Mouse (Mus musculus) brain, embryonic 14.5 days (tissue): ENCODE measurements at regions not wholly inside any gene's neighbourhood (a gene's known extent, or its start where the extent isn't known, plus 50 kb on each side); places are given as distances from the start of the nearest gene placed in this dataset.

ENCODE experiments used
- CTCF ChIP-seq: fragments of 200-500 bp; IDR thresholded peaks from 2 replicates; pipeline ENCODE4 v1.5.1; 2012; ENCODE audit warnings: inconsistent platforms, mild to moderate bottlenecking, moderate library complexity, borderline replicate concordance; ENCODE audit not compliant: insufficient read depth, insufficient read length; ENCODE audit errors: extremely low read depth
- POLR2A ChIP-seq: fragments of 200-500 bp; IDR thresholded peaks from 2 replicates; pipeline ENCODE4 v1.6.1; 2012; ENCODE audit warnings: mild to moderate bottlenecking, inconsistent platforms, borderline replicate concordance; ENCODE audit not compliant: poor library complexity, insufficient read depth, insufficient read length, severe bottlenecking; ENCODE audit errors: extremely low read depth

- TF ChIP-seq POLR2A: no peak
- no peak for TF ChIP-seq CTCF
Measured at GRCm38 (mm10) chr10:96761601-96762000, 144.8 kb downstream of the Btg1 start.
